Mouse (Mus musculus) forebrain, postnatal 0 days (tissue): ENCODE measurements at regions not wholly inside any gene's neighbourhood (a gene's known extent, or its start where the extent isn't known, plus 50 kb on each side); places are given as distances from the start of the nearest gene placed in this dataset.
A peak's percentile ranks its signal among the peaks of the same experiment; 100 is the strongest.

Experiments
- ATAC-seq: fragments of 200-750 bp; cut with Nextera tagmentation; 2 replicates; pipeline ENCODE4 v1.8.0; 2017; ENCODE audit warnings: mild to moderate bottlenecking, moderate library complexity
- DNase-seq: peaks from one replicate; pipeline ENCODE4 v3.0.0-alpha.2; 2015
- H3K27ac ChIP-seq: fragments of 300-500 bp; sonication (generic); 2 replicates; pipeline ENCODE4 v1.5.1; 2014; ENCODE audit warnings: low read depth, mild to moderate bottlenecking, antibody characterized with exemption, low read length, moderate library complexity, mixed read lengths
- H3K27me3 ChIP-seq: fragments of 300-500 bp; sonication (generic); 2 replicates; pipeline ENCODE4 v1.6.1; 2014; ENCODE audit warnings: mild to moderate bottlenecking, low read length, mixed read lengths; ENCODE audit not compliant: insufficient read depth
- H3K36me3 ChIP-seq: fragments of 300-500 bp; sonication (generic); 2 replicates; pipeline ENCODE4 v1.6.1; 2014; ENCODE audit warnings: mild to moderate bottlenecking, moderate library complexity; ENCODE audit not compliant: insufficient read depth
- H3K4me1 ChIP-seq: fragments of 300-500 bp; sonication (generic); 2 replicates; pipeline ENCODE4 v1.6.1; 2014; ENCODE audit warnings: antibody characterized with exemption; ENCODE audit not compliant: insufficient read depth
- H3K4me2 ChIP-seq: fragments of 300-500 bp; sonication (generic); 2 replicates; pipeline ENCODE4 v1.6.1; 2014; ENCODE audit warnings: low read depth, mild to moderate bottlenecking, moderate library complexity
- H3K4me3 ChIP-seq: fragments of 300-500 bp; sonication (generic); 2 replicates; pipeline ENCODE4 v1.5.1; 2014; ENCODE audit warnings: low read depth, low read length, mixed read lengths
- H3K9ac ChIP-seq: fragments of 300-500 bp; sonication (generic); 2 replicates; pipeline ENCODE4 v1.6.1; 2014; ENCODE audit warnings: mild to moderate bottlenecking
- H3K9me3 ChIP-seq: fragments of 300-500 bp; sonication (generic); 2 replicates; pipeline ENCODE4 v1.6.1; 2016; ENCODE audit warnings: low read length
- CTCF ChIP-seq: sonication (generic); IDR thresholded peaks from 2 replicates; pipeline ENCODE4 v1.5.1; 2016; ENCODE audit warnings: antibody characterized with exemption, control low read depth, low read depth
- WGBS: fragments of 180-500 bp; shearing (Covaris S2); extraction: QIAGEN DNeasy Blood & Tissue Kit; methylation state at CpG from one replicate; pipeline ENCODE4 v1.1.7; 2014; 5-methylcytosine and 5-hydroxymethylcytosine counted together

DNA sequence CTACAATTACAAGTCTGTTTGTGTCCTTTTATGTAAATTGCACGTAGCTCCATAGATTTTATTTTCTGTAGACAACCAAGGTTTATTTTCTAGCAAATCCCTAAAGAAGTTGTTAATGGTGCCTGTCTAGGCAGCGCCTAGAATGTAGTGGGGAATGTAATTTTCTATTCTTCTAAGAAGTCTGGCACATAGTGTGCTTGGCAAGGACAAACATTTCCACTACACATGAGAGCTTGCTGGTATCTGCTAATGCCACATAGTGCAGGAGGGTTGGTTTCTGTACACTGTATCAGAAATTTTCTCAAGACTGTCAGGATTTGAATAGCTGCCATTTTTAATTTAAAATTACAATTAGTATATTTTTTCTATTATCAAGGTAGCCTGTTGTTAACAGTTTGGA is 385.3 kb downstream of the Nedd1 start:
- H3K4me3 ChIP-seq, result no peak overlapping the region
- no peak overlapping the region for H3K9ac ChIP-seq
- no peak for DNase-seq
- H3K36me3 ChIP-seq, result no peaks in the 10 kb centered on the region
- peaks cover 2% of the 10 kb centered on the region; the same call in 1 of the 2 replicates for H3K4me1 ChIP-seq
- H3K9me3 ChIP-seq, result no peaks in the 10 kb centered on the region
- ATAC-seq, result no peak
- TF ChIP-seq CTCF, result no peak
- no peaks in the 10 kb centered on the region for H3K27me3 ChIP-seq
- no peak overlapping the region for H3K4me2 ChIP-seq
- H3K27ac ChIP-seq, result no peak overlapping the region
- 46% methylated on average over 2 of the region's 2 CpGs for WGBS

- Histone ChIP-seq H3K9me3 (no peaks in the 10 kb centered on the region), H3K4me1 (peaks cover 2% of the 10 kb centered on the region; the same call in 1 of the 2 replicates), H3K4me2 (no peak overlapping the region), H3K36me3 (no peaks in the 10 kb centered on the region), H3K27ac (no peak overlapping the region), H3K27me3 (no peaks in the 10 kb centered on the region), H3K9ac (no peak overlapping the region), H3K4me3 (no peak overlapping the region)
- ATAC-seq (no peak), DNase-seq (no peak)
- WGBS, result 27% methylated on average over 5 of the region's 5 CpGs
- TF ChIP-seq CTCF, result no peak
Measured at GRCm38 (mm10) chr10:92336138-92336537, 386.1 kb downstream of the Nedd1 start.

DNA sequence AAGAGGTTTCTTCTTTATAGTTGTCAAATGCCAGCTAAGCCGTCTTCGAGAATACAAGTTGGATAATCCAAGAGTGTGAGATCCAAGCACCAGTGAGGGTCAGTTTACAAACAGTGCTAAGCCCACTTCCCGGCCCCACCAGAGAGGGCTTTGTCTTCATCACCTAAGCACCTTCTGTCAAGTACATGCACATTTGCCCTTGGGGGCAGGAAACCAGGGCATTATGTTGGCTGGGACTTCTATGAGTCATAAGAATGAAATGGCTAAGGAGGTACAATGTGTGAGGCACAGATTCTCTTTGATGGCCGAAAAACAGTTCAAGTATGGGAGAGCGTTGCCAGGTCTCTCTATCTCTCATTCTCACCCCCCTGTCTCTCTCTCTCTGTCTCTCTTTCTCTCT is 387.1 kb downstream of the Nedd1 start:
- no peak overlapping the region for H3K9ac ChIP-seq
- H3K4me3 ChIP-seq, result no peak overlapping the region
- DNase-seq, result no peak
- H3K27me3 ChIP-seq, result no peaks in the 10 kb centered on the region
- no peak overlapping the region for H3K4me2 ChIP-seq
- whole genome bisulfite sequencing, result 48% methylated on average over 5 of the region's 5 CpGs
- TF ChIP-seq CTCF, result no peak
- H3K9me3 ChIP-seq, result no peaks in the 10 kb centered on the region
- no peaks in the 10 kb centered on the region for H3K36me3 ChIP-seq
- peaks cover 2% of the 10 kb centered on the region; the same call in 1 of the 2 replicates for H3K4me1 ChIP-seq
- H3K27ac ChIP-seq, result no peak overlapping the region
- no peak for ATAC-seq

GRCm38 (mm10) chr10:92333869-92334268 is 388.4 kb downstream of the Nedd1 start:
- Histone ChIP-seq H3K4me1 (peaks cover 2% of the 10 kb centered on the region; the same call in 1 of the 2 replicates), H3K27me3 (no peaks in the 10 kb centered on the region), H3K4me2 (no peak overlapping the region), H3K27ac (no peak overlapping the region), H3K9ac (no peak overlapping the region), H3K4me3 (no peak overlapping the region), H3K9me3 (no peaks in the 10 kb centered on the region), H3K36me3 (no peaks in the 10 kb centered on the region)
- no peak for ATAC-seq
- 24% methylated on average over 6 of the region's 6 CpGs for WGBS
- DNase-seq, result no peak
- TF ChIP-seq CTCF, result no peak

GRCm38 (mm10) chr10:92333042-92333774 is 389.0 kb downstream of the Nedd1 start:
- WGBS, result 11% methylated on average over 3 of the region's 3 CpGs
- Histone ChIP-seq H3K36me3 (no peaks in the 10 kb centered on the region), H3K27ac (peak overlapping the region; percentile 21; the same call in 1 of the 2 replicates), H3K4me2 (no peak overlapping the region), H3K9ac (no peak overlapping the region), H3K4me3 (no peak overlapping the region), H3K27me3 (no peaks in the 10 kb centered on the region), H3K4me1 (peaks cover 2% of the 10 kb centered on the region; the same call in 1 of the 2 replicates), H3K9me3 (no peaks in the 10 kb centered on the region)
- peak; percentile 49 for DNase-seq
- no peak for TF ChIP-seq CTCF
- ATAC-seq, result peak; percentile 91

- Histone ChIP-seq H3K9me3 (no peaks in the 10 kb centered on the region), H3K36me3 (no peaks in the 10 kb centered on the region), H3K27ac (no peak overlapping the region), H3K4me2 (no peak overlapping the region), H3K9ac (no peak overlapping the region), H3K4me1 (peaks cover 2% of the 10 kb centered on the region; the same call in 1 of the 2 replicates), H3K27me3 (no peaks in the 10 kb centered on the region), H3K4me3 (no peak overlapping the region)
- DNase-seq (no peak), ATAC-seq (no peak)
- TF ChIP-seq CTCF, result no peak
- 22% methylated on average over 10 of the region's 10 CpGs for WGBS
Measured at GRCm38 (mm10) chr10:92330150-92330549, 392.1 kb downstream of the Nedd1 start.

DNA sequence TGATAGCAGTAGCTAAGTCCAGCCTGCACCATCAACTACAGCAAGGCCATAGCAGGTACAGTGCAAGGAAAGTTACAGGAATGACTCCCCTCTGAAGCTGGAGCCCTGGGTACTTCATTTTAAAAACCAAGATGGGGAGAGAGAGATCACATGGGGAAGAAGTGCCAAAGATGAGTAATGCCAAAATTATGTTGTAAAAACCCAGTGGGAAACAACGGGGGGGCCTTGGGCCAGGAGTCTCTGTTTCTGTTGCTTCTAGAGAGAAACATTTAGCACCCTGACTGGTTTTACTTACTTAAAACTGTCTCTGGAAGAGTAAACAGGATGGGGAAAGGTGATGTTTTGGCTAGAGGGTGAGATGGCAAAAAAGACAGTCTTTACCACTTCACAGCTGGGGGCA is 392.6 kb downstream of the Nedd1 start:
- Histone ChIP-seq H3K9me3 (no peaks in the 10 kb centered on the region), H3K4me3 (no peak overlapping the region), H3K4me2 (no peak overlapping the region), H3K27ac (no peak overlapping the region), H3K27me3 (no peaks in the 10 kb centered on the region), H3K4me1 (peaks cover 2% of the 10 kb centered on the region; the same call in 1 of the 2 replicates), H3K36me3 (no peaks in the 10 kb centered on the region), H3K9ac (no peak overlapping the region)
- ATAC-seq (no peak), DNase-seq (no peak)
- no peak for TF ChIP-seq CTCF
- 54% methylated on average over 1 of the region's 1 CpGs for WGBS
